ENCODE assay signal across 12 mouse cellular contexts in the genomic region with DNA sequence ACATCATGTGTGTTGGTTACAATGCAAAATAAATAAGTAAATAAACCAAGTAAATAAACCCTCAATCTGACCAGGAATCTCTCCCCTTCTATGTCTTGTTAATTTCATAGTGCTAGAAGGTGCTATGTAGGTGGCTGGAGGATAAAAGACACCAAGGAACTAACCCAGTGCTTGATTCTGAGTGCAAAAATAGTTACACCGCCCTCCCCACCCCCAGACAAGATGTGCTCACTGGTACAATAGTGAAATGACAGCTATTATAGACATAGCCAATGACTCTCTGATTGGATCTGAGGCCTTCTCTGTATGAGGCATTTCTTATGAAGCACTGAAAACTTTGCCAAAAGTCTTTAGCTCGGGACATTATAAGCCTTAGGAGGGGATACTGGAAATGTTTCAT.
"Had no signal": no experiment of that assay in that cellular context is flagged by ENCODE, and none has a peak within 500 bp of the region (broad histone marks: within the 10 kb centered on the region; RNA-seq: fewer than 3 reads in every experiment).

No protein-coding gene starts in this region.

- DNase-seq: retina, postnatal 1 day; right cerebral cortex, adult 18-20 months; right cerebral cortex, postnatal 14 days; right cerebral cortex, postnatal 25 days; right cerebral cortex, postnatal 4 days; spleen, adult 18-20 months; thymus, adult 18-20 months; thymus, adult 2 months; thymus, postnatal 14 days; thymus, postnatal 25 days; thymus, postnatal 36 days; thymus, postnatal 4 days had no signal
